Mouse (Mus musculus) CD4-positive naive resting alpha-beta T cell, adult 57 days (primary cell): ENCODE data around the gene Col5a2. TPM values are rescaled to one million over a fixed set of nuclear protein-coding genes. Genes with fewer than 3 reads are reported as not detected.

ENCODE experiments used
- total RNA-seq: library from RNA; stranded (reverse); gene quantifications from one replicate; pipeline ENCODE4 v1.2.4, GENCODE M21; 2023

Col5a2 gene
- 0.24 TPM for total RNA-seq

GRCm38 (mm10) chr1:45502865-45503332, at the start of gene Col5a2:
Gene Col5a2 (minus strand): TSS chr1:45503282.

Other genes with a start within 250 kb of the Col5a2 start
- gene Col3a1, start 191.7 kb downstream of the Col5a2 start, total RNA-seq, result 6.3 TPM